Mouse (Mus musculus) myocyte (in vitro differentiated cells): ENCODE data around the gene 1700001P01Rik.

ENCODE experiments used
- MAX ChIP-seq: IDR thresholded peaks from one replicate; pipeline ENCODE4 v1.6.1; 2011; ENCODE audit warnings: low read depth, mild to moderate bottlenecking, control low read depth
- MYOG ChIP-seq, 3 experiments: IDR thresholded peaks; one replicate each; pipeline ENCODE4 v1.6.1; 2011; ENCODE audit warnings: control low read depth in 2 of 3, low read depth in 2 of 3, mild to moderate bottlenecking in 2 of 3; ENCODE audit not compliant: insufficient read length in 2 of 3, control insufficient read depth in 1 of 3, insufficient read depth in 1 of 3
- POLR2A ChIP-seq: IDR thresholded peaks from one replicate; pipeline ENCODE4 v1.6.1; 2011; ENCODE audit warnings: low read depth, mild to moderate bottlenecking, control low read depth, moderate library complexity; ENCODE audit not compliant: insufficient read length

DNA sequence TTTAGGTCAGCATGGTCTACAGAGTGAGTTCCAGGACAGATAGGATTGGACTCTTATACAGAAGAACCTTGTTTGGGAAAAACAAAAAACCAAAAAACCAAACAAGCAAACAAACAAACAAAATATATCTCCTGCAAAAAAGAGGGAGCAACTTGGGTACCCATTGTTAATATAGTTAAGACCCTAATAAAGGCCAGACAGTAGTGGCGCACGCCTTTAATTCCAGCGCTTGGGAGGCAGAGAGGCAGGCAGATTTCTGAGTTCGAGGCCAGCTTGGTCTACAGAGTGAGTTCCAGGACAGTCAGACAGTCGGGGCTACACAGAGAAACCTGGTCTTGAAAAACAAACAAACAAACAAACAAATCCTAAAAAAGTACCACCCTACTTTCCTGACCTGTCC lies 14.0 kb upstream of the 1700001P01Rik start:
- TF ChIP-seq POLR2A (no peak), MYOG (IDR thresholded peaks at IDR 0.05; ENCODE audit: control insufficient read depth in 1 of 3, insufficient read depth in 1 of 3, insufficient read length in 2 of 3, low read depth in 2 of 3) (no peak), MAX (no peak)
